Comparison of ENCODE assay signal across 8 mouse cellular contexts in the genomic region with DNA sequence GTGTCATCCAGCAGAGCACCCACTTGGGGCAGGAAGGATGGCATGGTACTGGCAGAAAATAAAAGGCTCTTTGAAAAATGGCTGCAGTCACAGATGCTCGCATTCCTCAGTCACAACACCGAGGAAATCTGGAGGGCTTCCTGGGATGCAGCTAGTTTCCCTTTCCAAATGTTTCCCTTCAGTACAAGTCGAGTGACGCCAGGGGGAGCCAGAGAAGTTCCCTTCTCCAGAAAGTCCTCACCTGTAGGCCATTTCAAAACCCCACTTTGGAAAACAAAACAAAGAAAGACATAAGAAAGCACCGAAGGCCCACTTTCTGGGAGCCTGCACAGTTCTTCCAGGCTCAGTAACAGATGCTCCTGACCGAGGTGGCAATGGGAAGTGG.
DNase-seq lines count a peak whose midpoint lies in the region; ATAC-seq and TF ChIP-seq lines count a peak whose summit lies in the region.
"Had no signal": no experiment of that assay in that cellular context is flagged by ENCODE, and none has a peak within 500 bp of the region (broad histone marks: within the 10 kb centered on the region; RNA-seq: fewer than 3 reads in every experiment).

No protein-coding gene starts in this region.

- H3K27me3 ChIP-seq in kidney, adult 2 months (replicated peaks; ENCODE audit: control insufficient read depth, insufficient read depth, low read length), result no peaks in the 10 kb centered on the region
- no peaks in the 10 kb centered on the region for H3K27me3 ChIP-seq in kidney, embryonic 16.5 days (ENCODE audit: insufficient read depth, low read length)
- H3K27me3 ChIP-seq in limb, embryonic 11.5 days (ENCODE audit: control insufficient read depth, insufficient read depth, low read length), result no peaks in the 10 kb centered on the region
- no peaks in the 10 kb centered on the region for H3K27me3 ChIP-seq in midbrain, embryonic 16.5 days (ENCODE audit: control insufficient read depth, insufficient read depth, low read depth, low read length)
- H3K27me3 ChIP-seq: midbrain, embryonic 12.5 days had no signal

- peak; percentile 42 for TF ChIP-seq CTCF in kidney, adult 2 months (conservative IDR thresholded peaks at IDR 0.05; ENCODE audit: insufficient read depth, insufficient read length, low read depth, low read length)
- TF ChIP-seq CTCF in brain, embryonic 14.5 days (IDR thresholded peaks at IDR 0.05; ENCODE audit: borderline replicate concordance, extremely low read depth, insufficient read depth, insufficient read length), result peak; percentile 25; the same call in 1 of the 2 replicates

- peak; percentile 27 for DNase-seq in kidney, adult 2 months
- DNase-seq in ES-CJ7 (ENCODE audit: low read depth, low spot score), result peak; percentile 53
- no peak for DNase-seq in brain, embryonic 14.5 days (ENCODE audit: low read depth)
- DNase-seq in limb, embryonic 11.5 days (ENCODE audit: low spot score), result peak; percentile 50
- no peak for DNase-seq in thymus, postnatal 4 days

- no peaks in the 10 kb centered on the region for H3K4me1 ChIP-seq in kidney, adult 2 months (ENCODE audit: control insufficient read depth, insufficient read depth, low read length)
- no peaks in the 10 kb centered on the region for H3K4me1 ChIP-seq in kidney, embryonic 16.5 days (ENCODE audit: insufficient read depth, low read length)
- no peaks in the 10 kb centered on the region for H3K4me1 ChIP-seq in limb, embryonic 11.5 days (ENCODE audit: control insufficient read depth, insufficient read depth, low read length)
- H3K4me1 ChIP-seq in midbrain, embryonic 16.5 days (ENCODE audit: control insufficient read depth, insufficient read depth, low read length), result no peaks in the 10 kb centered on the region

- no peak for TF ChIP-seq POLR2A in kidney, adult 2 months (IDR thresholded peaks at IDR 0.05; ENCODE audit: low read depth, low read length)
- no peak for TF ChIP-seq POLR2A in brain, embryonic 14.5 days (IDR thresholded peaks at IDR 0.05; ENCODE audit: borderline replicate concordance, extremely low read depth, insufficient read depth, insufficient read length, poor library complexity, severe bottlenecking)

- 35% methylated on average over 6 of the region's 6 CpGs for WGBS in kidney, adult 2 months
- 61% methylated on average over 6 of the region's 6 CpGs for WGBS in kidney, embryonic 16.5 days
- 54% methylated on average over 6 of the region's 6 CpGs for WGBS in limb, embryonic 11.5 days
- WGBS in midbrain, embryonic 16.5 days, result 58% methylated on average over 6 of the region's 6 CpGs

- H3K4me2 ChIP-seq in kidney, embryonic 16.5 days (replicated peaks; ENCODE audit: low read depth, low read length), result no peak overlapping the region
- no peak overlapping the region for H3K4me2 ChIP-seq in limb, embryonic 11.5 days (ENCODE audit: low read depth, severe bottlenecking)
- no peak overlapping the region for H3K4me2 ChIP-seq in midbrain, embryonic 16.5 days (ENCODE audit: low read length)
- H3K4me2 ChIP-seq: midbrain, embryonic 12.5 days had no signal

- no peaks in the 10 kb centered on the region for H3K9me3 ChIP-seq in kidney, embryonic 16.5 days (ENCODE audit: low read length)
- H3K9me3 ChIP-seq in limb, embryonic 11.5 days (ENCODE audit: control insufficient read depth, low read length), result no peaks in the 10 kb centered on the region
- H3K9me3 ChIP-seq in midbrain, embryonic 16.5 days (replicated peaks; ENCODE audit: control insufficient read depth, low read length, poor library complexity, severe bottlenecking), result no peaks in the 10 kb centered on the region
- H3K9me3 ChIP-seq: midbrain, embryonic 12.5 days had no signal

- H3K9ac ChIP-seq in kidney, embryonic 16.5 days (replicated peaks; ENCODE audit: low read length), result no peak overlapping the region
- no peak overlapping the region for H3K9ac ChIP-seq in limb, embryonic 11.5 days (ENCODE audit: low read length)
- no peak overlapping the region for H3K9ac ChIP-seq in midbrain, embryonic 16.5 days (ENCODE audit: low read depth, low read length)
- H3K9ac ChIP-seq: midbrain, embryonic 12.5 days had no signal

- no peak overlapping the region for H3K4me3 ChIP-seq in kidney, adult 2 months (ENCODE audit: insufficient read depth, low read depth, low read length)
- no peak overlapping the region for H3K4me3 ChIP-seq in kidney, embryonic 16.5 days (ENCODE audit: low read length)
- H3K4me3 ChIP-seq in limb, embryonic 11.5 days (ENCODE audit: low read depth, low read length), result no peak overlapping the region
- no peak overlapping the region for H3K4me3 ChIP-seq in midbrain, embryonic 16.5 days (ENCODE audit: low read depth, low read length)
- H3K4me3 ChIP-seq: midbrain, embryonic 12.5 days had no signal

- no peaks in the 10 kb centered on the region for H3K36me3 ChIP-seq in kidney, adult 2 months (ENCODE audit: control insufficient read depth, insufficient read depth, low read length)
- no peaks in the 10 kb centered on the region for H3K36me3 ChIP-seq in kidney, embryonic 16.5 days (ENCODE audit: insufficient read depth, low read length)
- H3K36me3 ChIP-seq in limb, embryonic 11.5 days (ENCODE audit: control insufficient read depth, insufficient read depth, low read length), result no peaks in the 10 kb centered on the region
- H3K36me3 ChIP-seq in midbrain, embryonic 16.5 days (ENCODE audit: control insufficient read depth, insufficient read depth, low read length), result no peaks in the 10 kb centered on the region
- H3K36me3 ChIP-seq: midbrain, embryonic 12.5 days had no signal

- H3K27ac ChIP-seq in kidney, adult 2 months (ENCODE audit: insufficient read depth, low read depth, low read length), result no peak overlapping the region
- no peak overlapping the region for H3K27ac ChIP-seq in kidney, embryonic 16.5 days (ENCODE audit: low read length)
- no peak overlapping the region for H3K27ac ChIP-seq in limb, embryonic 11.5 days (replicated peaks; ENCODE audit: low read depth, low read length)
- H3K27ac ChIP-seq in midbrain, embryonic 16.5 days (ENCODE audit: low read length), result no peak overlapping the region

- no peak for ATAC-seq in kidney, embryonic 16.5 days (ENCODE audit: low FRiP score, low TSS enrichment)
- ATAC-seq in limb, embryonic 11.5 days (ENCODE audit: insufficient number of reproducible peaks, low FRiP score, low TSS enrichment, low read depth), result no peak
- ATAC-seq in midbrain, embryonic 16.5 days, result no peak

Comparison
In these comparisons a context has a peak if more than half of its experiments do, and no peak if none do; other contexts are left out.
1. DNase-seq: peak in kidney, adult 2 months (single experiment), ES-CJ7 (single experiment) and limb, embryonic 11.5 days (single experiment); none in brain, embryonic 14.5 days (single experiment) and thymus, postnatal 4 days (single experiment).